Mouse (Mus musculus): ENCODE measurements around the gene Igbp1. TPM values are rescaled to one million over a fixed set of nuclear protein-coding genes. Genes with fewer than 3 reads are reported as not detected.

The Igbp1 gene
- polyA plus RNA-seq, 1 experiment: 37.6 TPM

DNA sequence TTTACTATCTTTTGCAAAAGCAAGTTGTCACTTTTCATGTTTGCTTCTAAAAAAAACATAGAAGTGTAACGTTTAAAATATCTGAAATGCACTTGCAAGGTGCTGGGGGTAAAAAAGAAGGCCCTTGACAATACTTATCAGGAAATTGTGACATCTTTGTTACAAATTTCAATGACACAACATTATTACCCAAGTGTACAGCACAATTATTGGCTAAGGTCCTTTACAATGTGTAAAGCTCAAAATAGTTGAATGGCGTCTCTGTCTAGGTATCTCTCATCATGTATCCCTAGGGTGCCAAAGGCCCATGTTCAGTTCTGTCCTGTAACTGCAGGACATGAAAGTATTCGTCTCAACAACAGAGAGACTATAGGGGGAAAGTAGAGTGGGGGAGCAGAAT, 61.9 kb downstream of the Igbp1 start:
- Histone ChIP-seq H3ac (ENCODE audit: control insufficient read depth, insufficient read length) (no peak overlapping the region), H3K79me2 (ENCODE audit: control insufficient read depth, insufficient read depth) (no peaks in the 10 kb centered on the region), H3K4me3 (no peak overlapping the region), H3K4me2 (ENCODE audit: low read depth) (no peak overlapping the region), H3K36me3 (ENCODE audit: control insufficient read depth, insufficient read depth) (no peaks in the 10 kb centered on the region), H3K27me3 (ENCODE audit: control insufficient read depth, insufficient read depth, insufficient read length) (no peaks in the 10 kb centered on the region)
- TF ChIP-seq CEBPB (IDR thresholded peaks at IDR 0.05; ENCODE audit: insufficient read depth, poor library complexity, severe bottlenecking): no peak

DNA sequence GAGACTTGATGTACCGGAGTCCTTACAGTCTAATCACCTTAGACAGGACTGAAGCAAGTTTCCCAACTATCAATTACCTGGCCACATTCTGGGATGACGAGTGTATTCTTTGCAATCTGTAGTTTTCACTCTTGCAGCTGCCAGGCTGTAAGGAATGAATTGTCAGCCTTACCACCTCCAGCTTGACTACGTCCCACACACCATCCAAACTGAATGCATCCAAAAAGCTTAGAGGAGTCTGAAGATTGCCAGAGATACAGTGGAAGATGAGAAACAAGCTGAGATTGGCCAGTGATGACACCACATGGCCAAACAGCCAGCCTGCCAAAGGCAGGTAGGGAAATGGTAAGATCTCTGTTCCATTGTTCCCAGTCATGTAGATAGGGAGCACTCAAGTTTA, 71.6 kb downstream of the Igbp1 start:
- no peak overlapping the region for H3K4me2 ChIP-seq (ENCODE audit: low read depth)
- H3K79me2 ChIP-seq (ENCODE audit: control insufficient read depth, insufficient read depth): no peaks in the 10 kb centered on the region
- H3K27me3 ChIP-seq (ENCODE audit: control insufficient read depth, insufficient read depth, insufficient read length): no peaks in the 10 kb centered on the region
- no peak overlapping the region for H3ac ChIP-seq (ENCODE audit: control insufficient read depth, insufficient read length)
- no peak overlapping the region for H3K4me3 ChIP-seq
- TF ChIP-seq POLR2AphosphoS2 (IDR thresholded peaks at IDR 0.05; ENCODE audit: insufficient read length, low read depth): no peak
- no peak for TF ChIP-seq SRF (IDR thresholded peaks at IDR 0.05; ENCODE audit: control insufficient read depth, insufficient read length, low read depth)
- no peak for TF ChIP-seq REST (IDR thresholded peaks at IDR 0.05; ENCODE audit: insufficient read depth, insufficient read length)
- TF ChIP-seq CEBPB (IDR thresholded peaks at IDR 0.05; ENCODE audit: insufficient read depth, poor library complexity, severe bottlenecking): no peak
- H3K36me3 ChIP-seq (ENCODE audit: control insufficient read depth, insufficient read depth): no peaks in the 10 kb centered on the region

Other genes starting within 250 kb of the Igbp1 start
- gene Otud6a, start 65.3 kb upstream of the Igbp1 start, polyA plus RNA-seq (2012; fragmentation: generic; extraction: Trizol): not detected
- gene Awat2, start 51.6 kb upstream of the Igbp1 start, polyA plus RNA-seq (2012; fragmentation: generic; extraction: Trizol): 0.40 TPM
- gene Dgat2l6, start 30.5 kb downstream of the Igbp1 start, polyA plus RNA-seq (2012; fragmentation: generic; extraction: Trizol): not detected
- not detected for gene Awat1, start 78.0 kb downstream of the Igbp1 start, polyA plus RNA-seq (2012; fragmentation: generic; extraction: Trizol)
- not detected for gene P2ry4, start 100.6 kb downstream of the Igbp1 start, polyA plus RNA-seq (2012; fragmentation: generic; extraction: Trizol)
- not detected for gene Arr3, start 111.2 kb downstream of the Igbp1 start, polyA plus RNA-seq (2012; fragmentation: generic; extraction: Trizol)
- gene Kif4, start 131.4 kb downstream of the Igbp1 start, polyA plus RNA-seq (2012; fragmentation: generic; extraction: Trizol): 4.5 TPM
- 59.5 TPM for gene Pdzd11, start 132.3 kb downstream of the Igbp1 start, polyA plus RNA-seq (2012; fragmentation: generic; extraction: Trizol)
- gene Gdpd2, start 235.6 kb downstream of the Igbp1 start, polyA plus RNA-seq (2012; fragmentation: generic; extraction: Trizol): not detected

All from myocyte (in vitro differentiated cells).